Mouse (Mus musculus) urinary bladder, postnatal 0 days (tissue): ENCODE measurements around the gene C730034F03Rik. TPM values are rescaled to one million over a fixed set of nuclear protein-coding genes. Genes with fewer than 3 reads are reported as not detected.

Experiments
- polyA plus RNA-seq: library from polyadenylated mRNA; unstranded; fragments of >200 nt; fragmentation: Nextera tagmentation; extraction: Ambion mirVana; gene quantifications from 2 replicates; pipeline ENCODE4 v1.2.1, GENCODE M21; 2015

Gene C730034F03Rik
- polyA plus RNA-seq, result 2.0 and 2.6 TPM in 2 replicates

GRCm38 (mm10) chr15:89429352-89430221, at the start of gene C730034F03Rik, which contains the start of the genes Gm44502 and Chkb:
C730034F03Rik (plus strand) TSS chr15:89429589.
Gm44502 (minus strand) TSS chr15:89429696.
Chkb (minus strand) TSS chr15:89429908.

DNA sequence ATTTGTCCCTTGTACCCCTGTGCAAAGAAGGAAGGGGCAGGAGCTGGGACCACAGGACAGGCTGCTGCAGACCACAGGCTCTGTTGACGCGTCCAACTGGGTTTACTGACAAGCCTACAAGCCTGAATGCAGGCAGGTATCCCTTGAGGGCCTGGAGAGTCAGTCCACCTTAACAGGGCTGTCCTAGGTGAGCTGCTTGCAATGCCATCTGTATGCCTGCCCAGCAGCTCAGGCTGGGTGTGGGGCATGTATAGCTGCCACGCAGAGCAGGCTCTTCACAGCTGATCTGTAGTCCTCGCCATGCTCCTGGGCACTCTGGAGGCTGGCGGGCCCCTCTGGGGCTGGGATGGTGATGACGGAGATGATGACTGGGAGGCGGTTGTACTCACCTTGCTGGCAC, 44.8 kb upstream of the C730034F03Rik start, which contains the start of gene Klhdc7b:
Klhdc7b (plus strand) TSS at position 301 of the 400 bp plus-strand sequence.

DNA sequence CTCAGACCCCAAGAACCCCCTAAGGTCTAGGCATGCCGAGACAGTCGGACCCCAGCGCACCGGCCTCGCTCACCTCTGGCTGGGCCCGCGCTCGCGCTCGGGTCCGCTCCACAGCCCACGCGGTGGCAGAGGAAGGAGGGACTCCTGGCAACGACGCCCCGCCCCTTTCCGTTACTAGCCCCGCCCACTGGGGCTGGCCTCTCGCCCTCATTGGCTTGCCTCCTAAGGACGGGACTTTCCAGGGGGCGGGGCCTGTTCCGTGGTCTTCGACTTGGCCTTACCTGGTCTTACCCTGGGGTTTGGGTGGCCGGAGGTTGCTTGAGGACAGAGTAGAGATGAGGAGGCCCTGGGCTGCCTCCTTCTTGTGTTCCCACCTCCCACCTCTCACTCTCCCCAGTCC, 19.3 kb upstream of the C730034F03Rik start, which contains the start of gene Syce3:
Syce3 (minus strand) TSS at position 386 of the 400 bp plus-strand sequence.

GRCm38 (mm10) chr15:89425711-89426121, 3.7 kb upstream of the C730034F03Rik start, which contains the start of gene Cpt1b:
Cpt1b (minus strand) TSS chr15:89425863.

GRCm38 (mm10) chr15:89453865-89454478, 24.6 kb downstream of the C730034F03Rik start, which contains the start of gene Mapk8ip2:
Mapk8ip2 (plus strand) TSS chr15:89453913.

DNA sequence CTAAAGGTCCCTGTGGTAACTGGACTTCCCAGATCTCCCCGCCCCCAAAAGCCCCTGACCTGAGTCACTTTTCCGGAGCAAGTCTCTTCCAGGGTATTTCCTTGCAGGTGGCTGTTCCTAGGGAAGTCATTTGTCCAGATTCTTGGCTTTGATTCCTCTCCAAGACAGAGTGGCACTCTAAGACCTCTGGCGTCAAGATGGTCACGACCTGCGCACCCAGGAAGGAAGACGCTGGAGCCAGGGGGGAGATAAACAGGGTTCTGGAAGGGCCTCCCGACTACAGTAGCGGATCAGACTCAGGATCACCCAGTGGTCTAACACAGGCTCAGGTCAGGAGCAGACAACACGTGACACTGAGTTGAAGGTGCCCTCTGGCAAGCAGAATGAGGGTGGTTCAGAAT, 47.7 kb downstream of the C730034F03Rik start, which contains the start of gene Arsa:
Arsa (minus strand) TSS at position 335 of the 401 bp plus-strand sequence.

Other genes starting within 250 kb of the C730034F03Rik start
- gene Plxnb2, start 248.8 kb upstream of the C730034F03Rik start, polyA plus RNA-seq, result 109 and 111 TPM in 2 replicates
- 3.4 and 4.0 TPM in 2 replicates for gene Dennd6b, start 233.1 kb upstream of the C730034F03Rik start, polyA plus RNA-seq
- gene Ppp6r2, start 218.0 kb upstream of the C730034F03Rik start, polyA plus RNA-seq, result 16.6 and 18.9 TPM in 2 replicates
- 30.5 and 30.9 TPM in 2 replicates for gene Sbf1, start 114.3 kb upstream of the C730034F03Rik start, polyA plus RNA-seq
- gene Adm2, start 106.9 kb upstream of the C730034F03Rik start, polyA plus RNA-seq, result 0.40 and 0.57 TPM in 2 replicates
- gene Miox, start 95.2 kb upstream of the C730034F03Rik start, polyA plus RNA-seq, result not detected in 2 replicates
- 43.3 and 44.4 TPM in 2 replicates for gene Lmf2, start 73.9 kb upstream of the C730034F03Rik start, polyA plus RNA-seq
- 87.6 and 102 TPM in 2 replicates for gene Ncaph2, start 73.9 kb upstream of the C730034F03Rik start, polyA plus RNA-seq
- 5.2 and 7.6 TPM in 2 replicates for gene Sco2, start 55.7 kb upstream of the C730034F03Rik start, polyA plus RNA-seq
- gene Tymp, start 52.5 kb upstream of the C730034F03Rik start, polyA plus RNA-seq, result 1.5 and 1.9 TPM in 2 replicates
- gene Odf3b, start 50.3 kb upstream of the C730034F03Rik start, polyA plus RNA-seq, result 0.17 and 0.23 TPM in 2 replicates
- gene Klhdc7b, start 44.7 kb upstream of the C730034F03Rik start, polyA plus RNA-seq, result not detected in 2 replicates
- gene Syce3, start 19.1 kb upstream of the C730034F03Rik start, polyA plus RNA-seq, result not detected in 2 replicates
- gene Cpt1b, start 3.7 kb upstream of the C730034F03Rik start, polyA plus RNA-seq, result 0.67 and 0.69 TPM in 2 replicates
- 0.19 TPM in 1 of 2 replicates, not detected in the other for gene Gm44502, start 107 bp downstream of the C730034F03Rik start, polyA plus RNA-seq
- 35.8 and 36.2 TPM in 2 replicates for gene Chkb, start 319 bp downstream of the C730034F03Rik start, polyA plus RNA-seq
- gene Mapk8ip2, start 24.3 kb downstream of the C730034F03Rik start, polyA plus RNA-seq, result 0.63 and 1.0 TPM in 2 replicates
- 22.7 and 25.5 TPM in 2 replicates for gene Arsa, start 47.8 kb downstream of the C730034F03Rik start, polyA plus RNA-seq
- 0.55 and 0.70 TPM in 2 replicates for gene Shank3, start 70.0 kb downstream of the C730034F03Rik start, polyA plus RNA-seq
- 0.10 and 0.11 TPM in 2 replicates for gene Acr, start 138.7 kb downstream of the C730034F03Rik start, polyA plus RNA-seq
- 16.4 and 19.0 TPM in 2 replicates for gene Rabl2, start 162.3 kb downstream of the C730034F03Rik start, polyA plus RNA-seq